Mouse (Mus musculus) heart, embryonic 14.5 days (tissue): Measurements from ENCODE around the gene Six5. TPM values are rescaled to one million over a fixed set of nuclear protein-coding genes. Genes with fewer than 3 reads are reported as not detected.

Source experiments
- ATAC-seq: fragments of 200-750 bp; cut with Nextera tagmentation; 2 replicates; pipeline ENCODE4 v1.8.0; 2017; ENCODE audit warnings: low read depth, moderate TSS enrichment; ENCODE audit not compliant: insufficient number of reproducible peaks, insufficient read depth, low FRiP score
- H3K27ac ChIP-seq, 2 experiments: fragments of 200-500 bp in 1 of 2; fragments of 300-500 bp in 1 of 2; sonication (generic) in 1 of 2; replicated peaks in 1 of 2; 2 replicates each; pipeline ENCODE4 v1.5.1; 2012 to 2014; ENCODE audit warnings: low read depth in 2 of 2, low read length in 2 of 2, control low read depth in 1 of 2, mild to moderate bottlenecking in 1 of 2, mixed read lengths in 1 of 2; ENCODE audit not compliant: control insufficient read depth in 1 of 2, insufficient read depth in 1 of 2
- H3K27me3 ChIP-seq: fragments of 300-500 bp; sonication (generic); 2 replicates; pipeline ENCODE4 v1.6.1; 2014; ENCODE audit warnings: mild to moderate bottlenecking, low read length, control low read depth; ENCODE audit not compliant: control insufficient read depth, insufficient read depth
- H3K36me3 ChIP-seq: fragments of 300-500 bp; sonication (generic); 2 replicates; pipeline ENCODE4 v1.6.1; 2014; ENCODE audit warnings: mild to moderate bottlenecking, control low read depth, low read length, mixed read lengths; ENCODE audit not compliant: control insufficient read depth, insufficient read depth
- H3K4me1 ChIP-seq, 2 experiments: fragments of 200-500 bp in 1 of 2; fragments of 300-500 bp in 1 of 2; sonication (generic) in 1 of 2; 2 replicates each; pipeline ENCODE4 v1.6.1; 2012 to 2014; ENCODE audit warnings: low read length in 2 of 2, control low read depth in 1 of 2, mixed read lengths in 1 of 2; ENCODE audit not compliant: control insufficient read depth in 2 of 2, insufficient read depth in 2 of 2
- H3K4me2 ChIP-seq: fragments of 300-500 bp; sonication (generic); 2 replicates; pipeline ENCODE4 v1.6.1; 2014; ENCODE audit warnings: mild to moderate bottlenecking, low read length
- H3K4me3 ChIP-seq, 2 experiments: fragments of 200-500 bp in 1 of 2; fragments of 300-500 bp in 1 of 2; sonication (generic) in 1 of 2; 2 replicates each; pipeline ENCODE4 v1.5.1; 2012 to 2014; ENCODE audit warnings: low read length in 2 of 2, mild to moderate bottlenecking in 2 of 2, control low read depth in 1 of 2, low read depth in 1 of 2, moderate library complexity in 1 of 2; ENCODE audit not compliant: control insufficient read depth in 1 of 2, insufficient read depth in 1 of 2
- H3K9ac ChIP-seq: fragments of 300-500 bp; sonication (generic); 2 replicates; pipeline ENCODE4 v1.6.1; 2014; ENCODE audit warnings: mild to moderate bottlenecking, low read length
- H3K9me3 ChIP-seq: fragments of 300-500 bp; sonication (generic); 2 replicates; pipeline ENCODE4 v1.6.1; 2016; ENCODE audit warnings: low read length, control low read depth; ENCODE audit not compliant: control insufficient read depth
- WGBS: fragments of 180-500 bp; shearing (Covaris S2); extraction: QIAGEN DNeasy Blood & Tissue Kit; methylation state at CpG from one replicate; pipeline ENCODE4 v1.1.7; 2014; 5-methylcytosine and 5-hydroxymethylcytosine counted together
- polyA plus RNA-seq: library from polyadenylated mRNA; unstranded; fragments of >200 nt; fragmentation: Nextera tagmentation; extraction: Ambion mirVana; gene quantifications from 2 replicates; pipeline ENCODE4 v1.2.1, GENCODE M21; 2014

Six5 gene
- polyA plus RNA-seq, 1 experiment from 2014 or later: 8.3 TPM

DNA sequence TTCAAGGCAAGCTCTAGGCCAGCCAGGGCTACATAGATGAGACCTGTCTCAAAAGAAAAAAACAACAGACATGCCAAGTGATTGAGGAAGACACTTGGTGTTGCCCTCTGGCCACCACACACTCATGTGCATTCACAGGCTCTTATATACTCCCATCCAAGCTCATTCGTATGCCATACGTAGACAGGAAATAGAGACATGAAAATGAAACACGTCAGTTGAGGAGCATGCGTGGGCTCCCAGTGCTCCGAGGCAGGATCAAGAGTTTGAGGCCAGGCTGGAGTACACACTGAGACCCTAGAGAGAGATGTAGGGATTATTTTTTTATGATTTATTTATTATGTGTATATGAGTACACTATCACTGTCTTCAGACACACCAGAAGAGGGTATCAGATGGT is 35.0 kb downstream of the Six5 start:
- ATAC-seq: no peak
- Histone ChIP-seq H3K9ac (no peak overlapping the region), H3K9me3 (no peaks in the 10 kb centered on the region)

GRCm38 (mm10) chr7:19130657-19131056 is 36.3 kb downstream of the Six5 start:
- no peaks in the 10 kb centered on the region for H3K27me3 ChIP-seq
- peaks cover 29% of the 10 kb centered on the region for H3K36me3 ChIP-seq
- peak overlapping the region; percentile 92 for H3K27ac ChIP-seq
- peaks cover 4 to 16% of the 10 kb centered on the region in 2 experiments; a peak in 3 of 4 replicates for H3K4me1 ChIP-seq
- no peaks in the 10 kb centered on the region for H3K9me3 ChIP-seq
- peak overlapping the region; percentile 27 to 35; a peak in 3 of 4 replicates for H3K4me3 ChIP-seq
- 21% methylated on average over 4 of the region's 4 CpGs for WGBS
- no peak for ATAC-seq
- H3K4me2 ChIP-seq: peak overlapping the region; percentile 65
- H3K9ac ChIP-seq: peak overlapping the region; percentile 71

More for the DNA sequence above, 35.0 kb downstream of the Six5 start:
- Histone ChIP-seq H3K27me3 (no peaks in the 10 kb centered on the region), H3K27ac (no peak overlapping the region), H3K4me3 (no peak overlapping the region), H3K4me1 (peaks cover 4 to 16% of the 10 kb centered on the region in 2 experiments; a peak in 3 of 4 replicates), H3K36me3 (peaks cover 22% of the 10 kb centered on the region; the same call in 1 of the 2 replicates), H3K4me2 (no peak overlapping the region)
- WGBS: 97% methylated on average over 5 of the region's 5 CpGs

DNA sequence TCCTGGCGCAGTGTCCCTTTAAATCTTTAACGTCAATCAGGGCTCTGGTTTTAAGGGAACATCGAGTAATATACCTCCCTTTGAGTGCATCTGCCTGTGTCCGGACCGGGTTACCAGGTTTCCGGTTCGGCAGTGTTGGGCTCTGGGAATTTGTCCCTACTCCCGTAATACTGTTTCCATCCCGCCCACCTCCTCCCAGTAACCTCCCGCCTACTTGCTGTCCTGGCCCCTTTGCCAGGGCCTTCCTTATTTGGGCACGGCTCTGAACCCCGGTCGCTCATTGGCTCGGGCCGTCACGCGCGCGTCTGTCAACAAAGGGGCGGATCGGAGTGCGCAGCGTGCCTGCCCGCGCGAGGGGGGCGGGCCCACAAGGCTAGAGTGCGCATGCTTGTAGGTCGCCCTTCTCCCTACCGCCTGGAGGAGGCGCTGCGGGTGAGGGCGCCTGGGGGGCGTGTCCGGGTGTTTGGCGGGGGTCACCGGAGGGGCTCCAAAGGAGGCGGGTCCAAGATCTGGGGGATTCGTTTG is 37.0 kb downstream of the Six5 start:
- Histone ChIP-seq H3K36me3 (peaks cover 36% of the 10 kb centered on the region), H3K4me1 (peaks cover 4 to 16% of the 10 kb centered on the region in 2 experiments; a peak in 3 of 4 replicates), H3K9me3 (no peaks in the 10 kb centered on the region), H3K4me2 (peak overlapping the region; percentile 65), H3K27ac (peak overlapping the region; percentile 92), H3K27me3 (no peaks in the 10 kb centered on the region), H3K9ac (peak overlapping the region; percentile 71), H3K4me3 (peak overlapping the region; percentile 45 to 59)
- WGBS: under 1% methylated on average over 39 of the region's 39 CpGs
- peak; percentile 98 for ATAC-seq

- 93% methylated on average over 13 of the region's 13 CpGs for WGBS
- no peak overlapping the region for H3K4me3 ChIP-seq
Observed at GRCm38 (mm10) chr7:19136168-19136567, 41.8 kb downstream of the Six5 start.

GRCm38 (mm10) chr7:19136673-19137334 is 42.4 kb downstream of the Six5 start:
- no peaks in the 10 kb centered on the region for H3K9me3 ChIP-seq
- peaks cover 2 to 8% of the 10 kb centered on the region in 2 experiments; a peak in 2 of 4 replicates for H3K4me1 ChIP-seq
- no peaks in the 10 kb centered on the region for H3K27me3 ChIP-seq
- no peak overlapping the region for H3K9ac ChIP-seq
- H3K36me3 ChIP-seq: peaks cover 66% of the 10 kb centered on the region
- 89% methylated on average over 38 of the region's 38 CpGs for WGBS
- H3K4me3 ChIP-seq: no peak overlapping the region
- no peak overlapping the region for H3K27ac ChIP-seq
- H3K4me2 ChIP-seq: no peak overlapping the region
- no peak for ATAC-seq

More at GRCm38 (mm10) chr7:19136168-19136567, 41.8 kb downstream of the Six5 start:
- Histone ChIP-seq H3K36me3 (peaks cover 62% of the 10 kb centered on the region), H3K4me1 (peaks cover 3 to 9% of the 10 kb centered on the region in 2 experiments; a peak in 2 of 4 replicates), H3K9me3 (no peaks in the 10 kb centered on the region), H3K4me2 (no peak overlapping the region), H3K27me3 (no peaks in the 10 kb centered on the region), H3K9ac (no peak overlapping the region), H3K27ac (no peak overlapping the region)
- no peak for ATAC-seq

GRCm38 (mm10) chr7:19137380-19137779 is 43.0 kb downstream of the Six5 start:
- no peak for ATAC-seq
- H3K27ac ChIP-seq: no peak overlapping the region
- WGBS: 52% methylated on average over 5 of the region's 5 CpGs
- H3K27me3 ChIP-seq: no peaks in the 10 kb centered on the region
- 0 out of 4 replicates have a peak, but pooled peaks cover 0 to 4% of the 10 kb centered on the region in 2 experiments for H3K4me1 ChIP-seq
- H3K9me3 ChIP-seq: no peaks in the 10 kb centered on the region
- H3K4me2 ChIP-seq: no peak overlapping the region
- peaks cover 70% of the 10 kb centered on the region for H3K36me3 ChIP-seq
- no peak overlapping the region for H3K4me3 ChIP-seq
- H3K9ac ChIP-seq: no peak overlapping the region

DNA sequence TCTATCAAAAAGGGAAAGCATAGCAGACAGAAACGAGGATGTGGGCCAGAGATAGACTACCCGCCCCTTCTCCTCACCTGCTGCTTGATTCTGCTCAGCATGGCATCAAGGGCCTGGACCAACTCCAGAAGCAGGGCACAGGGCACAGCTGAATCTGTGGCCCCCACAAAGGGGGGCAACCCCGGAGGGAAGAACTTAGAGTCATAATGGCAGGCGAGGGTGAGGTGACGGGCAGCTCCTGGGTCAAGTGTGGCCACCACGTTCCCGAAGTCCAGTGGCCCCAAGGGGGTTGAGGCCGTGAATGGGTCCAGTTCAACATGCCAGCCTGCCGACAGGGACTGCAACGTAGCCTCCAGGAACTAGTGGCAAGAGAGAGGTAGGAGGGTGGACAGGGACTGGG is 52.4 kb downstream of the Six5 start:
- H3K27ac ChIP-seq: no peak overlapping the region
- H3K4me1 ChIP-seq: peaks cover 5 to 20% of the 10 kb centered on the region in 2 experiments; a peak in 3 of 4 replicates
- no peaks in the 10 kb centered on the region for H3K9me3 ChIP-seq
- peaks cover 17% of the 10 kb centered on the region for H3K36me3 ChIP-seq
- H3K4me2 ChIP-seq: no peak overlapping the region
- H3K4me3 ChIP-seq: no peak overlapping the region
- no peak for ATAC-seq
- WGBS: 85% methylated on average over 10 of the region's 10 CpGs
- no peak overlapping the region for H3K9ac ChIP-seq
- no peaks in the 10 kb centered on the region for H3K27me3 ChIP-seq
